Mouse (Mus musculus) liver, embryonic 14 days (tissue): Measurements from ENCODE around the gene Nepn. TPM values are rescaled to one million over a fixed set of nuclear protein-coding genes. Genes with fewer than 3 reads are reported as not detected.

Experiments
- polyA plus RNA-seq: library from polyadenylated mRNA; depleted of rRNA; stranded (reverse); fragments of >200 nt; gene quantifications from 2 replicates; pipeline ENCODE4 v1.2.3, GENCODE M21; 2012; rRNA removed

The Nepn gene
- polyA plus RNA-seq: 0.01 TPM in 1 of 2 replicates, not detected in the other

GRCm38 (mm10) chr10:52388922-52389430 is at the start of gene Nepn:
Gene Nepn, plus strand, starts transcription at chr10:52388972.

GRCm38 (mm10) chr10:52358467-52358866 is 30.3 kb upstream of the Nepn start, which contains the start of gene Gm26741:
Gene Gm26741, plus strand, starts transcription at chr10:52358767.

GRCm38 (mm10) chr10:52381845-52382591 is 6.8 kb upstream of the Nepn start, which contains the start of gene Gopc:
Gene Gopc, minus strand, starts transcription at chr10:52382124.

GRCm38 (mm10) chr10:52417299-52417997 is 28.7 kb downstream of the Nepn start, which contains the start of gene Nus1:
Gene Nus1, plus strand, starts transcription at chr10:52417547.

Other genes starting within 250 kb of the Nepn start
- 0.01 and 0.03 TPM in 2 replicates for gene Ros1, start 193.7 kb upstream of the Nepn start, polyA plus RNA-seq
- 1.8 and 2.1 TPM in 2 replicates for gene Dcbld1, start 155.4 kb upstream of the Nepn start, polyA plus RNA-seq
- not detected in 2 replicates for gene Gm26741, start 30.2 kb upstream of the Nepn start, polyA plus RNA-seq
- 2.5 and 3.6 TPM in 2 replicates for gene Gopc, start 6.8 kb upstream of the Nepn start, polyA plus RNA-seq
- gene Nus1, start 28.6 kb downstream of the Nepn start, polyA plus RNA-seq: 8.5 and 10.2 TPM in 2 replicates